Mouse (Mus musculus) stomach, embryonic 16.5 days (tissue): ENCODE measurements around the gene Olfr1132. TPM values are rescaled to one million over a fixed set of nuclear protein-coding genes. Genes with fewer than 3 reads are reported as not detected.
"Not testable (repeated sequence)": the region's sequence is repeated elsewhere in the genome, so short reads cannot be mapped to it uniquely, and the experiment has no call there.

ENCODE experiments used
- ATAC-seq: fragments of 200-750 bp; cut with Nextera tagmentation; 2 replicates; pipeline ENCODE4 v1.8.0; 2017; ENCODE audit warnings: moderate number of reproducible peaks, moderate TSS enrichment; ENCODE audit not compliant: insufficient read depth, low FRiP score
- H3K27ac ChIP-seq: fragments of 300-500 bp; sonication (generic); 2 replicates; pipeline ENCODE4 v1.5.1; 2014; ENCODE audit warnings: low read length
- H3K27me3 ChIP-seq: fragments of 300-500 bp; sonication (generic); 2 replicates; pipeline ENCODE4 v1.6.1; 2014; ENCODE audit warnings: low read length, control low read depth, mixed read lengths; ENCODE audit not compliant: control insufficient read depth, insufficient read depth
- H3K36me3 ChIP-seq: fragments of 300-500 bp; sonication (generic); 2 replicates; pipeline ENCODE4 v1.6.1; 2014; ENCODE audit warnings: low read length; ENCODE audit not compliant: control insufficient read depth, insufficient read depth
- H3K4me1 ChIP-seq: fragments of 300-500 bp; sonication (generic); 2 replicates; pipeline ENCODE4 v1.6.1; 2014; ENCODE audit warnings: low read length, control low read depth, mixed read lengths; ENCODE audit not compliant: control insufficient read depth, insufficient read depth
- H3K4me2 ChIP-seq: fragments of 300-500 bp; sonication (generic); 2 replicates; pipeline ENCODE4 v1.6.1; 2014; ENCODE audit warnings: low read depth, low read length, mixed read lengths
- H3K4me3 ChIP-seq: fragments of 300-500 bp; sonication (generic); replicated peaks from 2 replicates; pipeline ENCODE4 v1.5.1; 2014; ENCODE audit warnings: mild to moderate bottlenecking, low read length
- H3K9ac ChIP-seq: fragments of 300-500 bp; sonication (generic); 2 replicates; pipeline ENCODE4 v1.6.1; 2014; ENCODE audit warnings: low read length
- H3K9me3 ChIP-seq: fragments of 300-500 bp; sonication (generic); replicated peaks from 2 replicates; pipeline ENCODE4 v1.6.1; 2016; ENCODE audit warnings: low read length, control low read depth; ENCODE audit not compliant: control insufficient read depth
- WGBS: fragments of 180-500 bp; shearing (Covaris S2); extraction: QIAGEN DNeasy Blood & Tissue Kit; methylation state at CpG from one replicate; pipeline ENCODE4 v1.1.7; 2014; 5-methylcytosine and 5-hydroxymethylcytosine counted together
- polyA plus RNA-seq: library from polyadenylated mRNA; unstranded; fragments of >200 nt; fragmentation: Nextera tagmentation; extraction: Ambion mirVana; gene quantifications from 2 replicates; pipeline ENCODE4 v1.2.1, GENCODE M21; 2015

Gene Olfr1132
- not detected in 2 replicates for polyA plus RNA-seq

DNA sequence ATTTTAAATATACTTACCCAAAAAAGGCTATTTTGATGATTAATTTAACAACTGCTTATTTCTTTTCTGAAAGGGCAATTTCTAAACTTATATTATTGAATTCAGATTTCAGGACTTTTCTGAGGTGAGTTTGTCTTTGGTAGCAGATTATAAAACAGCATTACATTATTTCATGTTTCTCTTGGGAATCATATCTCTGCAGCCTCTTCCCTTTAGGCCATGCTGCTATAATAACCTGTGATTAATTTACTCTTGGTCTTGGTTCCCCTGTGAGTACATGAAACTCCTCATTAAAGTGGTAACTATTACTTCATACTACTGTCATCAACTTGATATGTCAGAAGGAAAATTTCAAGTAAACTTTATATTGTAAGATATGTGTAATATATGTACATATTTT lies at the start of gene Olfr1132:
Olfr1132 (minus strand) TSS at position 101 of the 400 bp plus-strand sequence.
- Histone ChIP-seq H3K36me3 (no peaks in the 10 kb centered on the region), H3K4me2 (no peak within 1 kb of the TSS), H3K27ac (no peak within 1 kb of the TSS), H3K9me3 (no peaks in the 10 kb centered on the region), H3K27me3 (no peaks in the 10 kb centered on the region), H3K4me3 (no peak within 1 kb of the TSS), H3K4me1 (no peaks in the 10 kb centered on the region), H3K9ac (no peak within 1 kb of the TSS)
- ATAC-seq = no peak

DNA sequence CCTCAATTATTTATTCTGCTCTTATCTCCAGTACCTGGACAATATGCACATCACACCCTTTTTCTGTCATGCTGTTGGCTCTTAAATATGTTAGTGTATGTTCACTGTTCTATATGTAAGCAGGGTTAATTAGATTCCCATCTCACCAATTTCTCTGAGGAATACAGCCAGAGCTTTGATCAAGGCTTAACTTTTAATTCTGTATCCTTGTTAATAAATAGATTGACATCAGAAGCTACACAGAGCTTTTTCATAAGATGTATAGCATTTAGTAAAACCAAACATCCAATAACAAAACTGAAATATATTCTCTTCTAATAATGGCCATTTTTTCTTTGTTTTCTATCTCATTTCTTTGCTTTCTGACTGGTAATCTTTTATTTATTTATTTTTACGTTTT lies 36.2 kb upstream of the Olfr1132 start, which contains the start of gene Olfr1135:
Olfr1135 (minus strand) TSS at position 101 of the 400 bp plus-strand sequence.
- Histone ChIP-seq H3K4me3 (no peak within 1 kb of the TSS), H3K4me2 (no peak within 1 kb of the TSS), H3K27ac (no peak within 1 kb of the TSS), H3K27me3 (no peaks in the 10 kb centered on the region), H3K9me3 (no peaks in the 10 kb centered on the region), H3K36me3 (no peaks in the 10 kb centered on the region), H3K9ac (no peak within 1 kb of the TSS), H3K4me1 (no peaks in the 10 kb centered on the region)
- WGBS = 13% methylated on average over 1 of the region's 1 CpGs
- ATAC-seq = no peak

DNA sequence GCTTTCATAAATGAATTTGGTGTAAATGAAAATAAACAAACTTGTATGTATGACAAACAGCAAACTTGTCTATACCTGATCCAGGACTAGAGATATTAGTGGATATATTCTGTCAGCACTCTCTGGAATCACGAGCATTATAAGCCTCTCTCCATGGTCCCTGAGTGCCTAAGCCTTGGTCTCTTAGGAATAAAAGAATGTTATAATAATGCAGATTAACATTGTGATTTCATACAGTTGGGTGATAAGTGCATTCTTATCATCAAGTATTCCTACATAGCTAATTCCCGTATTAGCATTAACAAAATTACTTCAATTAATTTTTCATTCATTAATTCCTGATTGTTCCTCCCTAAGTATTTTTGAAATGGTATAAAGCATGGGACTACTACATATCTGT lies 21.0 kb upstream of the Olfr1132 start, which contains the start of gene Olfr1134:
Olfr1134 (minus strand) TSS at position 101 of the 400 bp plus-strand sequence.
- whole genome bisulfite sequencing = 88% methylated on average over 2 of the region's 2 CpGs
- no peaks in the 10 kb centered on the region for H3K4me1 ChIP-seq
- no peak within 1 kb of the TSS for H3K4me3 ChIP-seq
- ATAC-seq = no peak
- no peaks in the 10 kb centered on the region for H3K27me3 ChIP-seq
- H3K9ac ChIP-seq = no peak within 1 kb of the TSS
- no peaks in the 10 kb centered on the region for H3K36me3 ChIP-seq
- no peak within 1 kb of the TSS for H3K4me2 ChIP-seq
- H3K9me3 ChIP-seq = no peaks in the 10 kb centered on the region
- H3K27ac ChIP-seq = no peak within 1 kb of the TSS

DNA sequence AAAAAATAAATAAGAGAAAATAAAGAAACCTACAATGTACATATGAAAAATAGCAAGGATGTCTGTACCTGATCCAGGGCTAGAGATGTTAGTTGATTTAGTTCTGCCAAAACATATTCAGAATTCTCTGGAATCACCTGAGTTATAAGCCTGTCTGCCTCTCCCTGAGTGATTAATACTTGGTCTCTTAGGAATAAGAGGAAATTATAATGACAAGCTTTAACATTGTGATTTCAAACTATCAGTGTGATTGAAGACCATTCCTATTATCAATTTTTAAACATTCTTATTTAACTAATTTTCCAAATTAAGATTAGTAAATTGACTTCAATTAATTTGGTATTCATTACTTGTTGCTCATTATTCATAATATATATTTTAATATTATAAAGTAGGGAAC lies 9.9 kb upstream of the Olfr1132 start, which contains the start of gene Olfr1133:
Olfr1133 (minus strand) TSS at position 101 of the 400 bp plus-strand sequence.
- Histone ChIP-seq H3K4me3 (no peak within 1 kb of the TSS), H3K36me3 (no peaks in the 10 kb centered on the region), H3K4me2 (no peak within 1 kb of the TSS), H3K27me3 (no peaks in the 10 kb centered on the region), H3K9me3 (no peaks in the 10 kb centered on the region), H3K27ac (no peak within 1 kb of the TSS), H3K4me1 (no peaks in the 10 kb centered on the region), H3K9ac (no peak within 1 kb of the TSS)
- no peak for ATAC-seq

DNA sequence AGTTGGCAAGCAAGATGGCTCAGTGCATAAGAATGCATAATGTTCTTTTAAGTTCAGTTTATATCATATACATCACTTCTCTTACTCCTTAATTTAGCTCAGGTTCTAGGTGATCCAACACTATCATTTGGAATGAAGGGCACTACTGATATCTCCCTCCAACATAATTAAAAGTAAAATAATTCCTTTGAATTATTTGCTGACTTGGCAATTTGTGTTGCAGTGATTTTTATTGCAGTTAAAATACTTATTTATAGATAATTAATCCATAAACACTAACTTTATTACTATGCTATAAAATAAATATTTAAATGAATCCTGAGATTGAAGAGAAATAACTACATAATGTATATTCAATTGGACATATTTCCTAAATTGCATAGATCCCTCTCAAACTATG lies 5.1 kb upstream of the Olfr1132 start:
- H3K4me3 ChIP-seq = no peak overlapping the region
- no peak for ATAC-seq
- no peak overlapping the region for H3K27ac ChIP-seq
- H3K36me3 ChIP-seq = no peaks in the 10 kb centered on the region
- no peaks in the 10 kb centered on the region for H3K9me3 ChIP-seq
- no peak overlapping the region for H3K4me2 ChIP-seq
- no peaks in the 10 kb centered on the region for H3K27me3 ChIP-seq
- H3K9ac ChIP-seq = no peak overlapping the region
- no peaks in the 10 kb centered on the region for H3K4me1 ChIP-seq

DNA sequence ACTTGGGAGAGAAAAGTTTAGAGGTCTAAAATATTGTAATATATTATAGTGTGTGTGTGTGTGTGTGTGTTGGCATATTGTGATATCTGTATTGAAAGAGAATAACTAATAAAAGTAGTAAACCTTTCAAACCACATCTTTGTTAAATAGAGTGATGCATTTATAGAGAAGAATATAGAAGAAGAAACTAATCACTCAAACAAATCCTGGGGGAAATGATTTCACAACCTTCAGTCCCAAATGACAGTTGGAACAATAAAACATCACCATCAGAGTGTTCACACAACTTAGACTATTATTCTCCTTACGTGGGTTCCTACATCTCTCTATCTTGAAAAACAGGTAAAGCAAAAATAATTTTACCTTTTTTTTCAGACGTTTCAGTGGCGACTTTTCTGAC lies 10.5 kb downstream of the Olfr1132 start, which contains the start of gene Olfr1131:
Olfr1131 (plus strand) TSS at position 301 of the 400 bp plus-strand sequence.
- H3K27me3 ChIP-seq = no peaks in the 10 kb centered on the region
- H3K4me2 ChIP-seq = no peak within 1 kb of the TSS
- WGBS = 66% methylated on average over 3 of the region's 3 CpGs
- no peaks in the 10 kb centered on the region for H3K9me3 ChIP-seq
- H3K9ac ChIP-seq = no peak within 1 kb of the TSS
- H3K27ac ChIP-seq = no peak within 1 kb of the TSS
- no peak within 1 kb of the TSS for H3K4me3 ChIP-seq
- H3K4me1 ChIP-seq = no peaks in the 10 kb centered on the region
- no peaks in the 10 kb centered on the region for H3K36me3 ChIP-seq
- no peak for ATAC-seq

DNA sequence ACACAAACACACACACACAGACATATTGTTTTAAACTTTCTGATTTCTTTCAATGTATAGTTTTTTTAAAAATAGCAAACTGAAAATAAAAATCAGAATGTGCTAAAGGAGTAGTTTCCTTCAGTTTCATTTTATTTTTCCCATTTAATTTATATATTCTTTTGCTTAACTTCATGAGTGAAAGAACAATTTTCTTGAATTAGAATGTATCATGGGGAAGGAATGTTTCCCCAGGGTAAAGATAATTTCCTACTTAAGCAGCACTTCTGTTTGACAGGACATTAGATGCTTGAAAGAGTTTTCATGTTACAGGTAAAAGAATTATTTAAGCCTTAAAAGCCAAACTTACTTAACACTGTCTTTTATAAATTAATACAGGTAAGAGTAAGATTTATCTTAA lies 31.4 kb downstream of the Olfr1132 start, which contains the start of gene Olfr1130:
Olfr1130 (plus strand) TSS at position 301 of the 400 bp plus-strand sequence.
- not testable (repeated sequence) for H3K4me3 ChIP-seq, H3K27ac ChIP-seq, H3K9me3 ChIP-seq, H3K4me2 ChIP-seq, ATAC-seq, H3K9ac ChIP-seq, H3K27me3 ChIP-seq, H3K4me1 ChIP-seq, H3K36me3 ChIP-seq

Other genes with a start within 250 kb of the Olfr1132 start
- not detected in 2 replicates for gene Olfr1123, start 220.9 kb downstream of the Olfr1132 start, polyA plus RNA-seq
- 0.06 and 0.09 TPM in 2 replicates for gene Olfr1124, start 207.3 kb downstream of the Olfr1132 start, polyA plus RNA-seq
- not detected in 2 replicates for gene Olfr1126, start 183.6 kb downstream of the Olfr1132 start, polyA plus RNA-seq
- not detected in 2 replicates for gene Pramel7, start 140.4 kb downstream of the Olfr1132 start, polyA plus RNA-seq
- not detected in 2 replicates for gene Pramel6, start 131.0 kb downstream of the Olfr1132 start, polyA plus RNA-seq
- not detected in 2 replicates for gene Olfr153, start 105.7 kb downstream of the Olfr1132 start, polyA plus RNA-seq
- not detected in 2 replicates for gene Olfr1128, start 92.0 kb downstream of the Olfr1132 start, polyA plus RNA-seq
- not detected in 2 replicates for gene Olfr1129, start 63.6 kb downstream of the Olfr1132 start, polyA plus RNA-seq
- not detected in 2 replicates for gene Olfr1130, start 31.3 kb downstream of the Olfr1132 start, polyA plus RNA-seq
- gene Olfr1131, start 10.4 kb downstream of the Olfr1132 start, polyA plus RNA-seq = not detected in 2 replicates
- gene Olfr1133, start 9.8 kb upstream of the Olfr1132 start, polyA plus RNA-seq = not detected in 2 replicates
- gene Olfr1134, start 20.9 kb upstream of the Olfr1132 start, polyA plus RNA-seq = not detected in 2 replicates
- gene Olfr1135, start 36.1 kb upstream of the Olfr1132 start, polyA plus RNA-seq = not detected in 2 replicates
- not detected in 2 replicates for gene Olfr1136, start 56.4 kb upstream of the Olfr1132 start, polyA plus RNA-seq
- not detected in 2 replicates for gene Olfr1137, start 75.6 kb upstream of the Olfr1132 start, polyA plus RNA-seq
- gene Olfr1138, start 102.4 kb upstream of the Olfr1132 start, polyA plus RNA-seq = not detected in 2 replicates
- not detected in 2 replicates for gene Olfr1140, start 106.2 kb upstream of the Olfr1132 start, polyA plus RNA-seq
- not detected in 2 replicates for gene Olfr1141, start 116.5 kb upstream of the Olfr1132 start, polyA plus RNA-seq
- not detected in 2 replicates for gene Olfr152, start 141.9 kb upstream of the Olfr1132 start, polyA plus RNA-seq
- gene Olfr1143, start 163.1 kb upstream of the Olfr1132 start, polyA plus RNA-seq = not detected in 2 replicates
- gene Olfr1145, start 172.3 kb upstream of the Olfr1132 start, polyA plus RNA-seq = not detected in 2 replicates
- gene Olfr1148, start 193.0 kb upstream of the Olfr1132 start, polyA plus RNA-seq = not detected in 2 replicates
- gene Olfr1150-ps1, start 206.5 kb upstream of the Olfr1132 start, polyA plus RNA-seq = not detected in 2 replicates
- not detected in 2 replicates for gene Olfr1151, start 218.3 kb upstream of the Olfr1132 start, polyA plus RNA-seq
- gene Olfr1152, start 229.0 kb upstream of the Olfr1132 start, polyA plus RNA-seq = not detected in 2 replicates